Mouse (Mus musculus): ENCODE data around the gene Nhlh1.

Nhlh1 gene

DNA sequence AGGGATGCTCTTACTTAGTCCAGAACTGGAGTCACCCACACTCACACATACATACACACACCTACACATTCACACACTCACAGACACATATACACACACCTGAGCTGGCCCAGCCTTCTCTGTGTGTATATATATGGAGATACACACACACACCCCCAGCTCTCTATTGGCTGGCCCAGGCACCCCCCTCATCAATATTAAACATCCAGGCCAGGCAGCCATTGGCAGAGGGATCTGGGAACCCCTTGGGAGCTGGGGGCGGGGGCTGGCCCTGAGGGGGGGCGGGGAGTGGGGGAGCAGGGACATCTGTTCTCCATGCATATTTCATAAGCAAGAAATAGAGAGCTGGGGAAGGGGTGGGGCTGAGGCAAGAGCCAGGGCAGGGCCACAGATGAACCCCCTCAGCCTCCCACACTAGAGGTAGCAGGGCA lies at the start of gene Nhlh1:
Gene Nhlh1 (minus strand): TSS at position 83 of the 431 bp plus-strand sequence.
- no peak for DNase-seq (ENCODE audit: low spot score in 2 of 2)

DNA sequence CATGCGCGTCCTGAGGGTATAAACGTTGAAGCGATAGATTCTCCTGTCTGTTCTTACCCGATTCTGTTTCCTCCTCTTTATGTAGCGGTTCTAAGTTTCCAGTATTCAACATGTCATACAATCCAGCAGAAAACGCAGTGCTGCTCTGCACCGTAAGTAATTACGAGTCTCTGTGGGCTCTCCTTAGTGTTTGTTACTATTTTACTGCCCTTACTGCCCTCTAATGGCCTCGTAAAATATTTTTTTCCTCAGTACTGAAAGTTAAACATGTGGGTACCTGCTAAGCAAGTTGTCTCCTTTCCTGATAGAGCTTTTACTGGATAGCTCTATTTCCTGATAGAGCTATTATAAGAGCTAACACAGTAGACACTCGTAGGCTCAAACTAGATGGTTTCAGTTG lies 47.7 kb upstream of the Nhlh1 start:
- DNase-seq (ENCODE audit: low spot score in 2 of 2) = no peak

DNA sequence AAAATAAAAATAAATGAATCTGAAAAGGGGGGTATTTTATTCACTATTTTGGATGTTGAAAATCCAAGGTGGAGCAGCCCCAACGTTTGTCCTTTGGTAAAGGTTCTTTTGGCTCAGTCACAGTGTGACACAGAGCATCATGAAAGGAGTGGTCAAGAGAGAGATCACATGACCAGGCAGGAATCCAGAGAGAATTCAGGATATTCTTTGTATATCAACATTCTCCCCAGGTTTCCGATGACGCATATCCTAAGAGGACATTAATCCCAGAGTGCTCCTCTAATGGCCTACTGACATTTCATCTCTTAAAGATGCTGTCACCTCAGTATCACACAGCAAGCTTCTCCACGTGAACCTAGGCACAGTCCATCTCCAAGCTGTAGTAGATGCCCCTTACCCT lies 46.2 kb upstream of the Nhlh1 start:
- no peak for DNase-seq (ENCODE audit: low spot score in 2 of 2)

DNA sequence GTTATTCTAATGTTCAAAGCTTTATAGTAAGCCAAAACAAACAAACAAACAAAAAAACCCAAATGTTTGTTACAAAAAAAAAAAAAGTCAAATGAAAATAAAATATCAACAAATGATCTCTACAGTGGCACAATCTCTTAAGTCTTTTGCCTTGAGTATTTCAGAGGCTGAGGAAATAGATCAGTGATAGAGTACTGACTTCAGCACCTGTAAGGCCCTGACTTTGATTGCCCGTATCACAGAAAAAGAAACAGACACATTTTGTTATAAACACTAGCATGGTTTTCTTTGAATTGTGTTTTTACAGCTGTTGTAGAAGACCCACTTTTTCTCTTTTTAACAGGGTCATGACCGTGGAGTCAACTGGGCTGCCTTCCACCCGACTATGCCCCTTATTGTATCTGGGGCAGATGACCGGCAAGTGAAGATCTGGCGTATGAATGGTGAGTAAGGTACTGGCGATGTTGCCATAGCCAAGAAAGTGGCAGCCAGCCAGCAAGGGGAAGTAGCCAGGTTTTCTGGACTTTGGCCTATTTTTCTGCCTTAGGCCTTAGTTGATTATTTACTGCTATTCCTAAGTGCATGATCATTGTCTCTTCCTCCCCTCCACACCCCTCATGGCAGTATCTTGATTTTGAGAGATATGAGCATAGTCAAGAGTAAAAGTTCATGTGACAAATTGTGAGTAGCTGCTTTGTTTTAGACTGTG lies 42.1 kb upstream of the Nhlh1 start:
- no peak for DNase-seq (ENCODE audit: low spot score in 2 of 2)

DNA sequence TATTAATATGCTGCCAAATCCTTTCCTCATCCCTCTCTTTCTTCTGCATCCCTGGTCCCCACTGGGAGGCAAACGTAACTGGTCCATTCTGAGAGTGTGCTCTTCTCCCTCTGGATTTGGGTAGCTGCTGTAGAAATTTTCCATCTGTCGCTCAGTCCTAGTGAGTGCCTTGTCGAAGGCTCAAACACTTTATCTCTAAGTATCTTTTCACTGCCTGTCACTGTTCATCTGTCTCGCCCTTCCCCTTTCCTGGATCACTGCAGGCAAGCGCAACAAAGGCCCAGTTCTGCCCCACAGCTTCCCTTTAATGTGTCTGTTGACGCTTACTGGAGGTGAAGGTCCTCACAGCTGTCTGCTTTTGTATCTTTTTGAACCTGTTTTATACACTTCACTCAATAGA lies 37.8 kb upstream of the Nhlh1 start:
- DNase-seq (ENCODE audit: low spot score in 2 of 2) = no peak

DNA sequence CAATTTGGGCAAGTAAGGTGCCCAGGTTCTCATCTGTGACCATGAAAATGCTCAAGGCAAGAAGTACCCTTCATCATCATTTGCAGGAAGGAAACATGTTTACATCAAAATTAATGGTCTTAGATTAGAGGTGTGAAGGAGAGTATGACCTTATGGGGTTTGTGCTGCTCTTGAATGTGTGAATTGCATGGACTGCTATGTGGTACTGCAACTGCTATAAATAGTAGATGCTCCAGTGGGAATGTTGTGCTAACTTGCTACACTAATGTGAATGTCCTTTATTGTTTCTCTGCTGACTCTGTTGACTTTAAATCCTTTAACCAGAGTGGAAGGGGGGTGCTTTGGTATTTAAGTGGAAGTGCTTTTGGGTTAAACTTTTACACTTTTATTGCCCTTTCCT lies 36.9 kb upstream of the Nhlh1 start:
- no peak for DNase-seq (ENCODE audit: low spot score in 2 of 2)

DNA sequence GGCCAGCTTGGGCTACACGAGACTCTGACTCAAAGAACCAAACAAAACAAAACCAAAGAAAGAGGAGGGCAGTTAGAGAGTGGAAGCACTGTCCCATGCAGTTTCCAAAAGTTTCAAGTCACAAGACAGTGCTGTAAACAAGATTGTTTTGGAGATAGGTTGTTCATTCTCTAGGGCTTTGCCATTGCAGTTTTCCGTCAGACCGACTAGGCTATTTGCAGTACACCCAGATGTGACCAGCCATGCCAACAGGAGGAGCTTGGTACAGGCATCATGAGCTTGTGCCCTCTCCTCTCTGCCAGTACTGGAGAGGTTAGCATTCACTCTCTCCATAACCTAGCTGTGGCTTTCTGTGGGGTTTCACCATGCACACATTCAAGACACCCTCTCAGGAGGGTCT lies 36.1 kb upstream of the Nhlh1 start:
- DNase-seq (ENCODE audit: low spot score in 2 of 2) = no peak

DNA sequence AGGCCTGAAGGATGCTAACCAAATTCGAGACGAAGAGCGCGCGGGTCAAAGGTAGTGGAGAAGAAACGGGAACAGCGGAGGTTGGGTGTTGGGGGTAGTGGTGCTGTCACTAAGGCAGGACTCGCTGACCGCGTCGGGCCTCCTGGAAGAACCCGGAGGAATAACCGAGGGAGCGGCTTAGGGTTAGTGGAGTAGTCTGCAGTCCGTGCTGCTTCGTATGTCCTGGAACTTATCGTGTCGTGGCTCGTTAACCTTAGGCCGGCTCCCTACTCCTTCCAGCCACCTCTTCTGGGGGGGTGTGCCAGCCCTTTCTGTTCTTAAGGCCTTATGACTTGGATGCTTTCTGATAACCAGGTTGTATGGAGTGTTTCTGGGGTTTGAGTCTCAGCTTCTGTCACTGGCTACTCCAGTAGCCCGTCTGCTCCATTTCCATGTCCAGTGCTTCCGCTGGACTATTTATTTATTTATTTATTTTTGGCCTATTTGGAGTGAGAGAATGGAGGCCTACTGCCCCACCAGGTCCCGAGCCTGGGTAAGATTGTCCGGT lies 25.6 kb upstream of the Nhlh1 start:
- no peak for DNase-seq (ENCODE audit: low spot score in 2 of 2)

DNA sequence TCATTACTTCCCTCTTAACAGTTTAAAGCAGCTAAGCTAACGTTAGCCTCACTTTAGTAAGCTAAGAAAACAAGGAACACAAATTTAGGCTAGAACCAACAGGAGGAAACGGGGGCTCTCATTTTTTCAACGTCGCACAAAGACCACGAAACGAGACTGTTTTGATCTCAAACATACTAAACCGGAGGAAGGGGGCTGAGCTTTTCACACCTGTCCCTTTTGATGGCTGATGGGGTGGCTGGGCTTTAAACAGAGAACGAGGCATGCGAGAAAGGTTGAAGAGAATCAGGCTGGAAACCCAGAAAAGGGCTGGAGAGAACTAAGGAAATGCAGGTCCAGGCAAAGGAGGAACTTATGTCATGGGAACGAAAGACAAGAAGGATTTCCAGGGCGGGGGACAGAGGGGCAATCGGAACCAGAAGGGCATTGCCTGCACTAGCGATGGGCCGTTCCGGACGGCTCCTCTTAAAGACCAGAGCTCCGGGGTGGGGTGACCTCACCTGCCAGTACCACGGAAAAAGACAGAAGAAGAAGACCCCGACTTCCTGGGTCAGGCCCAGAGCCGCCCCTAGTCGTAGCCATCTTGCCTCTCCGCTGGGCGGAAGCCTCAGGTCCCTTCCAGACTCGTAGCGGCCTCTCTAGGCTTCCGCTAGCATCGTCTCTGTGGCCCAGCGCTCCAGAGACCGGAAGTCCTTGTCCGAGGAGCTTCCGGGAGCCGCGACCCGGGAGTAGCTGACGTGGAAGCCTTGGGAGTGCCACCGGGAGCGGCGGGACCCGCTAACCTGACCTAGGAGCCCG lies 24.9 kb upstream of the Nhlh1 start, which contains the start of the genes Copa and Ncstn:
Gene Copa (plus strand): TSS at position 429 of the 798 bp plus-strand sequence.
Gene Ncstn (minus strand): TSS at position 695 of the 798 bp plus-strand sequence.
- DNase-seq (ENCODE audit: low spot score in 2 of 2) = peak; percentile 90 to 92

DNA sequence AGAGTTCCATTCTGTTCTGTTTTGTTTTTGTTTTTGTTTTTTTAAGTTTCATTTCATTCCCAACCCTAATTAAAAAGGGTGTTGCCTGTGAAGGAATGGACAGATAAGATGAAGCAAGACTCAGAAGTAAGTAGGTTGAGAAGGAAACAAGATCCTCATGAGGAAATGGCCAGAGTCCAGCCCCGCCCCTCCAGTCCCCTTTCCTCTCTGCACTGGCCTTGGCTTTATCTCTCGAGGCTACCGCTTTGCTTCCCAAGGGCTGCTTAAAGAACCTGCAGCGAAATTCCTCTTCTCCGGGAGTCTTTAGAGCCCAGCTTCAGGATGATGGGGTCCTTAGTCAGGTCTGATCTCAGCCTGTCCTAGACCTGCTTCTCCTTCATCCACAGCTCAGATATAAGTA lies 20.6 kb upstream of the Nhlh1 start:
- DNase-seq (ENCODE audit: low spot score in 2 of 2) = no peak

DNA sequence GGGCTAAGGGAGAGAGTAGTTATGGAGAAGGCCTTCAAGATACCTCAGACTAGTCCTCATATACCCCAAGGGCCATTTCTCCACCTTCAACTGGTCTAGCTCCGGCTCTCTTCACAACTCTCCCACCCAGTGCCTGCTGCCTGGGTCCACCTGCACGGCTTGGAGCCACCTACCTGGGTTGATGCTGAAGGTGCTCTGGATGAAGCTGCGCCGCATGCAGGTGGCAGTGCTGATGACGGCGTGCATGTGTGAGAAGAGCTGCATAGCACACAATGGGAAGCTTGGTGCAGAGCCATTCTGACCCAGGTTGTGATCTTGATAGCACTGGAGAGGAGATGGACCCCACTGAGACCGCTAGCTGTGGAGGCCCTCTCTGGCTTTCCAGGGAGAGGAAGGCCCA lies 15.2 kb upstream of the Nhlh1 start:
- DNase-seq (ENCODE audit: low spot score in 2 of 2) = no peak

DNA sequence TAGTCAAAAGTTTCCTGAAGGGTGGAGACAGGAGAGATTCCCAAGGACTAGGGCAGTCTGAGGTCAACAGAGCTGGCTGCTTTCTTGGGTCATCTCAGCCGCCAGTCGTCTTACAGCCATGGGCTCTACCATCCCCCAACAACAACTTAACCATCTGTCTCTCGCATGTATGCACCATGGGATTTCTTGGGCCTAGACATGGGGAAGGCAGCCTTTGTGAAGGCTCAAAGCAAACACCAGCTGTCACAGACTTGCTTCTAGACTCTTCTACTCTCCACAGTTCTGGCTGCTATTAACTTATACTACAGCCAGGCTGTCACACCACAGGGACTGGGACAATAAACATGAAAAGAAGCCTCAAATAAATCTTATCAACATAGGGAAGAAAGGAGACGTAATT lies 14.2 kb upstream of the Nhlh1 start:
- DNase-seq (ENCODE audit: low spot score in 2 of 2) = no peak

DNA sequence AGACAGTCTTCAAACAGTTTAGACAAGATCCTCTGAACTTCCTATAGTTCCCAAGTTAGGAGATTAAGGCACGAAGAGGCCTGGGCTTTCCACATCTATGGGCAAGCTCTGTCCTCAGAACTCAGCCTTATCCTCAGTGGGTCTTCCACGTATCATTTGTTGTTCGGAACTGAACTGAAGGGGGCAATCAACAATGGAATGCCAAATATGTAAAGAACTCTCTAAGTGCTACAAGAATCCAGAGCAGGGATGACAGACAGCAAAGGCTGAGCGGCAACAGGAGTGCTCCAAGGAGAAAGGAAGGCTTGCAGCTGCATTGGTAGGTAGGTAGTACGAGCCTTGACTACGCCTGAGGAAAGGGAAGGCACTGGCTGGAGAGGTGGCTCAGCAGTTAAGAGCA lies 12.9 kb upstream of the Nhlh1 start:
- no peak for DNase-seq (ENCODE audit: low spot score in 2 of 2)

DNA sequence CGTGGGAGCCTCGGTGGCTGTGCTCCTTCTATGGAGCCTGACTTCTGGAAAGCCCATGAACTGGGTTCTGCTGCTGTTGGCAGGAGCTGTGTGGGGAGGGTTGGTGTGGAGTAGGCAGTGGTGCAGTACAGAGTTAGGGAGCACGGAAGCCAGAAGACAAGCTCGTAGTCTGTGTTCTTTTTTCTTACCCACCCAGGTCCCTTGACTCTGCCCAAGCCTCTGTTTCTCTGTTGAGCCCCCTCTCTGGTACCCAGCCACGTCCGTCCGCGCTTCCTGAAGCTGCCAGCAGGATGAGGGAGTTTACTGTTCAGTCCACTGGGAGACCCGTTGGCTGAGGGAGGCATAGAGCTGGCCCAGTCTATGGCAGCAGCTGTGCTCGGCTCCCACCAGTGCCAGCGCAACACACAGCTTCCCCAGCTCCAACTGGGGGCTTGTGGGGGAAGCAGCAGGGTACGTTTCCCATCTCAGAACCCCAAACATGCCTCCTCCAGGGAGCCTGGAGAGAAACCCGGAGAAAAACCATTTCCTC lies 7.3 kb upstream of the Nhlh1 start:
- DNase-seq (ENCODE audit: low spot score in 2 of 2) = no peak

DNA sequence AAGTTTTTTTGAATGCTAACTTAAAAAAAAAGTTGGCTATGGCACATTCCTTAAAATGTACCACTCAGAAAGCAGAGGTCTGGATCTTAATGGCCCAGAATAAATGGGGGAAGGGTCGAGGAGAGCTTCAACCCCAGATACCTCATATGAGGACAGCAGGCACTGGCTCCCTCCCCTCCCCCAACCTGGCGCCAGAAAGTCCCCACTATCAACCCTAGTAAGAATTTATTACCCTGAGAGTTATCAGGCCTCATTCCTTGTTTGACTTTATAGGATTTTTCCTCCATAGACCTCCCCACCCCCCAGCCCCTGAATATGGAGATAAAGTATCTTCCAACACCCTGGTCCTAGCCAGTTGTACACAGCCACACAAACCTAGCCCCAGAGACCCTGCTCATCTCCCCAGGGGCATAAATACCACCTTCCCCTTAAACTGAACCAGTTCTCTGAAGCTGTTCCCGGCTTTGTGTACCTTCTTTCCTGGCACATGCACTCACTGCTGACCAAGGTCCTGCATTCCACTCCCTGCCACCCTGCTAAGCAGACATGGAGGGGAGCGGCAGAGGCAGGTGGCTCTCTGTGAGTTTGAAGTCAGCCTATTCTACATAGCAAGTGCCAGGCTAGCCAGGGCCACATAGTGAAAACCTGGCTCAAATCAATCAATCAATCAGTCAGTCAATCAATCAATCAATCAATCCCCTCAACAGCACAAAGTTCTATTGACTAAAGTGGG lies 6.1 kb upstream of the Nhlh1 start:
- DNase-seq (ENCODE audit: low spot score in 2 of 2) = no peak

DNA sequence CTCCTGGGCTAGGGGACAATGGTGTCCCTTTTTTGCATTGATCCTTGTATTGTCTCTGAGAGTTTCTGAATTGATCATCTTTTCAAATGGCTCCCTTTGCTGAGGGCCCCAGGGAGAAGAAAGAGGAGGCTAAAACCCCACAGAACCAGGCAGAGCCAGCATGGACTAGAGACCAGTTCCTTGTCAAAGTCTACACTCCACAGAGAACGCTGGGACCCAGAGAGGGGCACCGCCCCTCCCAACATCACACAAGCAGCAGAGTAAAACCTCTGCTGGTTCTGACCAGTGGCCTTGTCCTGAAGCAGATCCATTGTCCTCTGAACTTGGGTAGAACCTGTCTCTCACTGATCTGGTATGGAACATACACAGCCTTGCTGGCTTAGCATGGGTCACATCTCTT lies 4.7 kb upstream of the Nhlh1 start:
- no peak for DNase-seq (ENCODE audit: low spot score in 2 of 2)

DNA sequence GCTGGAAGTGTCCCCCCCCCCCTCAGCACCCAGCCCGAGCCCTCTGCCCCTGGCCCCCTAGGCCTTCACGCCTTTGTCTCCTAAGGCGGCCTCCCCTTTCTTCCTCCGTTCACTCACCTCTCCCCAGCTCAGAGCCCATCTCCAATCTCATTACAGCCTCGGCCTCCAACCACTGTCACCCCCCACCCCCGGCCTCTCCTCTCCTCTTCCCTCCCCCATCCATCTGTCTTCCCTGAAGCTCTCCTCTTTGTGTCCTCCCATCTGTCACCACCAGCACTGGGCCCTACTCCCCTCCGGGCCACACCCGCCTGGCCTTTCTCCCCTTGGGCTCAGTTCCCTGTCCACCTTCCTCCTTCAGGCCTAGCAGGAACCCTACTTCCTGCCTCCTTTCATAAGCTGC lies 3.8 kb upstream of the Nhlh1 start:
- no peak for DNase-seq (ENCODE audit: low spot score in 2 of 2)

DNA sequence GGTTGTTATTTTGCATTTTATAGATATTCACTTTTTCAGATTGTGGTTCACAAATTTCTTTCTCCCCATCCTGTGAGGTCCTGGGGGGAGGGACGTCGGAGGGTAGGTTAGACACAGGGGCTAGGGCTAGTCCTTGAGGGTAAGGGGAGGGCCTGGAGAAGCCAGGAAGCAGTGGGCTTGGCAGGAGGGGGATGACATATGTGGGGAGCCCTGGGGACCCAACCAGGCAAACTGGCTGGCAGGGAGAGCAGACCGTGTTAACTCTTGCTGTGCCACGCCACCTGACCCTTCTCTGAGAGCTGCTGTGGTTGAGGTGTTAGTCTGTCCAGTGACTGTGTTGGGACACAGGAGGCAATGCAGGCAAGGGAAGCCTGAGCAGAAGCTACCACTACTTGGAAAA lies 3.3 kb upstream of the Nhlh1 start:
- DNase-seq (ENCODE audit: low spot score in 2 of 2) = no peak

DNA sequence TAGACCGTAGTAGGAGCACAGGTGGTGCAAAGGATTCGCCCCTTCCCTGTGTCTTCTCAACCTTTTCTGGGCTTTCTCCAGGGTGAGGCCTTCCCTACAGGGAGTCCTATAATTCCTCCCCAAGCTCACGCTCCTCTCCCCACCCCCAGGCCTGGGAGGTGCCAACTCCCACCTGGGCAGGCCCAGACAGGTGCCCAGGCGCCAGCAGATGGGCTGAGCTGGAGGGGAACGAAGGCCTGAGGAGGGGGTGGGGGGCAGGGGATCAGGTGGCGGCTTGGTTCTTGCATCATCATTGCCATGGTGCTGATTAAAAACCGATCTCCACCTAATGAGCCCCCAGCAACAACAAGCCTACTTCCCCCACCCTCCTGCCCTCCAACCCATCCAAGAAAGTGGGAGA lies 1.5 kb upstream of the Nhlh1 start:
- no peak for DNase-seq (ENCODE audit: low spot score in 2 of 2)

DNA sequence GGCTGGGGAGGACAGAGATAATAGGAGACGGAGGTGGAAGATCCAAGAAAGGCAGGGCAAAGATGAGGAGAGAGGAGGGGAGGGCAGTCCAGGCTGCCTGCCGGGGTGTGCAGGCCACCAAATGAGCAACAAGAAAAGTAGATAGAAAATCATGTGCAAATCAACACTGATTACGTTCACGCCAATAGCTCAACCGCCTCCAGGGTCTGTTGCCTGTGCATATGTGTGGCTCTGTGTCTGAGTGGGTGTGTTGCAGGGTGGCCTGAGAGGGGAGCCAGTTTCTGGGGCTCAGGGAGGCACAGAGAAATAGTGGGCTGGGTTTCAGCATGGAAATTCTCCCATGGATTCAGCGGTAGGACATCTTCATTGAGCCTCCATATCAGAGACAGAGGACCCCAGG lies 948 bp upstream of the Nhlh1 start:
- DNase-seq (ENCODE audit: low spot score in 2 of 2) = no peak

DNA sequence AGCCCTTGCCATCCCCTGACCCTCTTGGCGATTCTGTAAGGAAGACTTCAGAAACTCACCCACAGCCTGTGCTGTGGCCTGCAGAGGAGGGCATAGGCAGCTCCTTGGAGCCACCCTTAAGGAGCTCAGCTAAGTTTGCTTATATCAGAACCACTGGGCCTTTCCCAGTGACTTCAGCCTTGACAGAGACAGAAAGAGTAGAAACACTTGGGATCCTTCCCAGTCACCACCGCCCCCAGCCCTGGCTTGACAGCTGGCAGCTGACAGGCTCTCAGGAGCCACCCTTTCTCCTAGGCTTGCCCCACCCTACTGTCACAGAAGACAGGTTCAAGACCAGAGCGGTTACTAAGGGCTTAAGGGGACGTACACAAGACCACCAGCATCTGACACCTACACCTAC lies 1.1 kb downstream of the Nhlh1 start:
- DNase-seq (ENCODE audit: low spot score in 2 of 2) = no peak

All from spleen, postnatal 36 days (tissue).